Mouse (Mus musculus): ENCODE results near the gene Actg1.

The Actg1 gene

DNA sequence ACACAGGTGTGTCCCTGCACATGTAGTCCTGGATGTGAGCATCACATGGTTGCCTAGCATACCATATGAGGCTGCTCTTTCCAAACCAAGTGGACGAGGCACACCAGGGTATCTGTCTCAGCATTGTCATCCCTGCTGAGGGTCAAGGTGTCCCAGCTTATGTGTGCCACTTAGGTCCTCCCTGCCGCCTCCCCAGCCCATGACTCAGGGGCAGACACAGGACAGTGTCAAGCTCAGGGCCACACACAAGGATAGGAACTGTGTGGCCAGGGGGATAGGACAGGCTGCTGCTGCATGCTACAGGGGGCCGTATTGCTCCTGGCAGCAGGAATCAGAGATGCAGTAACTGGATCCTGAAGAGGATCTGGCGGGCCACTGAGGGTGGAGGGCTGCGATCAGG, 12.4 kb upstream of the Actg1 start:
- no peak for DNase-seq (ENCODE audit: low spot score in 2 of 2)

- DNase-seq (ENCODE audit: low spot score in 2 of 2), result no peak
Measured at GRCm38 (mm10) chr11:120360062-120360461, 11.7 kb upstream of the Actg1 start.

- DNase-seq (ENCODE audit: low spot score in 2 of 2), result no peak
Measured at GRCm38 (mm10) chr11:120359391-120359790, 11.0 kb upstream of the Actg1 start.

- peak; percentile 75 to 80 for DNase-seq (ENCODE audit: low spot score in 2 of 2)
Measured at GRCm38 (mm10) chr11:120357791-120358401, 9.6 kb upstream of the Actg1 start.

DNA sequence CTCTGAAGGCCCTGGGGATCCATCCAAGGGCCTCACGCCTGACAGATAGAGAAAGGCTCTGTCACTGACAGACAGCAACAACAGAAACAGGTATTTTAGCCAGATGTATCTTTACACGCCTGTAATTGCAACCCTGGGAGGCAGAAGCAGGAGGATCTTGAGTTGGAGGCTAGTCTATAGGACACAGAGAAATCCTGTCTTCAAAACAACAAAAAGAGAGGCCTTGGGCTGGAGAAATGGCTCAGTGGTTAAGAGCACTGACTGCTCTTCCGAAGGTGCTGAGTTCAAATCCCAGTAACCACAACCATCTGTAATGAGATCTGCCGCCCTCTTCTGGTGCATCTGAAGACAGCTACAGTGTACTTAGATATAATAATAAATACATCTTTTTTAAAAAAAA, 8.6 kb upstream of the Actg1 start:
- DNase-seq (ENCODE audit: low spot score in 2 of 2), result no peak

- DNase-seq (ENCODE audit: low spot score in 2 of 2), result no peak
Measured at GRCm38 (mm10) chr11:120356319-120356840, 8.0 kb upstream of the Actg1 start.

DNA sequence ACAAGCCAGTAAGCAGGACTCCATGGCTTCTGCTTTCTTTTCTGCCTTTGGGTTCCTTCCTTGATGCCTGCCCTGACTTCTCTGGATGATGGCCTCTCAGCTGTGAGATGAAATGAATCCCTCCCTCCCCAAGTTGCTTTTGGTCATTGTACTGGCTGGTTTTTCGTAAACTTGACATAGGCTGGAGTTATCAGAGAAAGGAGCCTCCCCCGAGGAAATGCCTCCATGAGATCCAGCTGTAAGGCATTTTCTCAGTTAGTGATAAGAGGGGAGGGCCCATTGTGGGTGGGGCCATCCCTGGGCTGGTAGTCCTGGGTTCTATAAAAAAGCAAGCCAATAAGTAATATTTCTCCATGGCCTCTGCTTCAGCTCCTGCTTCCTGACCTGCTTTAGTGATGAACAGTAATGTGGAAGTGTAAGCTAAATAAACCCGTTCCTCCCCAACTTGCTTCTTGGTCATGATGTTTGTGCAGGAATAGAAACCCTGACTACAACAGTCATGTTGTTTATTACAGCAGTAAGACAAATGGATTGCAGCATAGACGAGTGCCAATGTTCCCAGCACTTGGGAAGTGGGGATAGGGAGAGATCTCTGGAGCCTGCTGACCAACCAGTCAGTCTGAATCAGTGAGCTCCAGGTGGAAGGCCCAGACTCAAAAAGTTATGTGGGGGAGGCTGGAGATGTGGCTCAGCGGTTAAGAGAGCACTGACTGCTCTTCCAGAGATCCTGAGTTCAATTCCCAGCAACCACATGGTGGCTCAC, 7.1 kb upstream of the Actg1 start:
- DNase-seq (ENCODE audit: low spot score in 2 of 2), result no peak

GRCm38 (mm10) chr11:120354304-120355276, 6.2 kb upstream of the Actg1 start:
- DNase-seq (ENCODE audit: low spot score in 2 of 2), result peak in 1 of 2 experiments; percentile 6

DNA sequence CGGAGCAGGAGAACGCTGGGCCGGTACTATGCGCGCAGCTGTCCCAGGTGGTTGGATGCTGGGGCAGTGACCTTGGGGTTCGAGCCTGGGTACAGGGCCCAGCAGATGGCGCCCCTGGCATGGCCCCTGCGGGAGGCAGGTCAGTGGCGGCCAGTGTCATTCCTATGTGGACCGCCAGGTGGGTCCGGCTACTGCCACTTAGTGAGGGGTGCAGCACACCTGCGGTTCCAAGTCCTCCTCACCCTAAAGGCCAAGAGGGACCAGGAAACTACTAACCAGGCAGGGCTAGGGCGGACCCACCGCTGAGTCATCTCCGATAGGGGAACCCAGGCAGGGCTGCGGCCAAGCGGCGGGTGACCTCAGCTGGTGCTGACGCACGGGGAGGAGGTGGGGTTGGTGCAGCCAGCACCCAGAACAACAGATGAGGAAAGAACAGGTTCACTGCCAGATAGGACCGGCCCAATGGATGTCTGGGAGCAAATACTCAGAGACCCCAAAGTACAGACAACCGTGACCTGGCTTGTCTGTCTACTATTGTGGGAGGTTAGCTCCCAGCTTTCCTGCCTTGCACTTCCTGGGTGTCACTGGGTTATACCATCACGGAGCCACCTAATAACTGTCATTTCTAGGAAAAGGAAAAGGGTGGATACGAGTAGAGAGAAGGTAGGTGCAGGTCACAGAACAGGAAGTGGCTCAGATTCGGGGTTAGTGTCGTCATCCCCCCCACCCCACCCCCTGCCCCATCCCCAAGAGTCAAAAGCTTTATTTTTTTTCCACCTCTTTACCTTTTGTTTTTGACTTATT, 5.4 kb upstream of the Actg1 start:
- peak; percentile 53 to 59 for DNase-seq (ENCODE audit: low spot score in 2 of 2)

- DNase-seq (ENCODE audit: low spot score in 2 of 2), result peak; percentile 11 to 26
Measured at GRCm38 (mm10) chr11:120352571-120353290, 4.4 kb upstream of the Actg1 start.

- DNase-seq (ENCODE audit: low spot score in 2 of 2), result peak in 1 of 2 experiments; percentile 11
Measured at GRCm38 (mm10) chr11:120352093-120352350, 3.7 kb upstream of the Actg1 start.

DNA sequence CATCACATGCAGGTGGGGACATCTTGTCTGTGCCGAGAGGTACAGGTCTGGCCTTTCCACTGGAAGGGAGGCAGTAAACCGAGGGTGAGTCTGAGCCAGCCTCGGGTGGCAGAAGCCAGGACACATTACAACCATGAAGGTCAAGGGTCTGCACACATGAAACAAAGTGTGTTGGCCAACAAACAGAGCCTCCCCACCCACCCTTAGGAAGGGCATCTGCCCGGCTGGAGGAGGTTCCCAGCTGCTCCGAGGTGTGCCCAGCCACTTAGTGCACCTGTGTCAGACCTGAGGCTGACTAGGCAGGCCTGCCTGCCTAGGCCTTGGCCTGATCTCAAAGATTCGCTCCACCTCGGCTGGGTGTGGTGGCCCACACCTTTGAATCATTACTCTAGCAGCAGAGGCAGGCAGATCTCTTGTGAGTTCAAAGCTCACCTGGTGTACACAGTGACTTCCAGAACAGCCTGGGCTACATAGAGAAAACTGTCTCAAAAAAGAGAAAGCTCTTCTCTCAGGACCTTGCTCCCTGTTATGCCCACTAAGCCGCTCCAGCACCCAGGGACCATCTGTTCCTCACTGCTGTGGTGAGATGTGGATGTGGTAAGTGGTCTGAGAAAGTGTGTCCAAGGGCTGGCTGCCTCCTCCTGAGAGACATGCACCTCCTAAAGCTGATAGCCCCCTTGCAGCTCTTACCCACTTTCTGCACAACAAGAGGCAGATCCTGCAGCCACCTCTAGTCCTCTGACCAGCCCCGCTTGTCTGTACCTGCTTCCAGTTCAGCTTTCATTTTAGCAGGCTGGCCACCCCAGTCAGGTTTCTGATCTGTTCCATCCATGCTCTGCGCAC, 3.1 kb upstream of the Actg1 start:
- DNase-seq (ENCODE audit: low spot score in 2 of 2), result peak; percentile 16 to 25

DNA sequence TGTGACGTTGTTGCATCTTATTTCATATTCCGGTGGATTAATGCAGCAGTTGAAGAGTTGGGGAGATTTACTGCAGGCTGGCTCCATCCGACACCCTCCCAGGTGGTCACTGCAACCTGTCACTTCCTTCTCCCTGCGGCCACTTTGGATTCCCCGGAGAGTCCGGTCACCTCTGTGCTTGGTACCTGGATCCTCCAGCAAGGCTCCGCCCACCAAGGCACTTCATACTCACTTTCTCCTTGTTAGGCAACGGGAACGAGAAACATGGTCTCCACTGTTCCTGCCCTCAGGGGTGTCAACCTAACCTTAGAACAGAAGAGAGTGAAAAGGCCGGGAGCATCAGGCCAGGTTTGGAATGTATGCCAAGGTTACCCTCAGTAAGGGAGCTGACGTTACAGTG, 2.4 kb upstream of the Actg1 start:
- DNase-seq (ENCODE audit: low spot score in 2 of 2), result peak; percentile 35 to 36

GRCm38 (mm10) chr11:120349986-120350702, 1.8 kb upstream of the Actg1 start:
- DNase-seq (ENCODE audit: low spot score in 2 of 2), result peak; percentile 80

DNA sequence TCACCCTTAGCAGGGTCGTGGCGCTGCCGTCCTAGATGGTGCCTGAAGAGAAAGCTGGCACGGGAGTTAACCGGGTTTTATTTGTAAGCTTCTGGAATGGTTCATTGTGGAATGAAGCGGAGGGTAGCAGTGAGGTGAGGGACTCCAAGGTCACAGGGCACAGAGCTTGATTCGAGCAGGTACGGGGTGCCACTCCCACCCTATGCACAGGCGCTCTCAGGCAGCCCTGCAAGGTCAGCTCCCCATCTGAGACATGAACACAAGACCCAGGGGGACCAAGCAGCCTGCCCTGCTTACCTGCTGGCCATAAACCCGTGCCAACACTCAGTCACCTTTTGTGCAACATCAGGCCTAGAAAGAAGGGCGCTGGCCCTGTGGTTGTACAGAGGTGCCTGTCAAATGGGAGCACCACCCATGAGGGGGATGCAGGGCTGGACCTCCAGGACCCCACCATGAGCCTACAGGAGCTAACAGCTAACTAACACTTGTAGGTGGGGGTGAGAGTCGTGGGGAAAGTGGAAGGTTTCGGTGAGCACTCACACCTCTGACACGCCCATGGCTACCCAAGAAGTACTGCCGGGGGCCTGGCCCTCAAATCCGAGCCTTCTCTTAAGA, 1.1 kb upstream of the Actg1 start:
- peak; percentile 48 to 63 for DNase-seq (ENCODE audit: low spot score in 2 of 2)

DNA sequence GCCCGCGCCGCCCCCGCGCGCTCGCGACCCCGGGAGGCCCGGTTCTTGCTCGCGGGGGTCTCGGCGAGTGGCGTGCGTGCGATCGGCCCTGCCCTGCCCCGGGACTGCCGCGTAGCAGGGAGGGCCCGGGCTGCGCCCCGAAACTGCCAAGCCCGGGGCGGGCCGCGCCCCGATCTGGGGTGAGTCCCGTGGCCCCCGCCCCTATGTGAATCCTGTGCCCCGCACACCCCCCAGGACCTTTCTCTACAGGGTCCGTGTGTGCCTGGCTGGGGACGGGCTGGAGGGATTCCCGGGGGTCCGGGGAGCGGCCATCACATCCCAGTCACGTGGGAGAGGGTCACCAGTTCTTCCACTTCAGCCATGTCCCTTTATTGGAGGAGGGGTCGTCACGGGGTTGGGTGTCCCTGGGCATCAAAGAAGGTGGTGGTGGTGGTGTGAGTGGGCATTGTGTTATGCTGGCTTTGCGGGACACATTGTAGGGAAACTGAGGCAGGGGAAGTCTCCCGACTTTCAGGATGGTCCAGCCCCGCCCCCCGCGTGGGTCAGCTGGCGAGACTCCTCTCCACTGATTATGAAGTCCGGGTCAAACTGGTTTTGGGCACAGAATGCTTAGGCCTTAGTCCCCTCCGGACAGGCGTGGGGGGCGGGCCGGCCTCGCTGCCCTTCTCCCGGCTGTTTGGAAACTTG, 485 bp upstream of the Actg1 start:
- peak in 1 of 2 experiments; percentile 84 for DNase-seq (ENCODE audit: low spot score in 2 of 2)

- DNase-seq (ENCODE audit: low spot score in 2 of 2), result peak; percentile 17 to 18
Measured at GRCm38 (mm10) chr11:120347301-120347700, 1.0 kb downstream of the Actg1 start.
